Mouse (Mus musculus) E14TG2a.4 (cell line): ENCODE measurements at regions not wholly inside any gene's neighbourhood (a gene's known extent, or its start where the extent isn't known, plus 50 kb on each side); places are given as distances from the start of the nearest gene placed in this dataset.

Source experiments
- H3K27me3 ChIP-seq: 2 replicates; pipeline ENCODE4 v1.6.1; 2014; ENCODE audit warnings: low read length, control low read depth; ENCODE audit not compliant: insufficient read depth
- H3K36me3 ChIP-seq: 2 replicates; pipeline ENCODE4 v1.6.1; 2014; ENCODE audit warnings: low read length, control low read depth; ENCODE audit not compliant: insufficient read depth
- H3K4me1 ChIP-seq: replicated peaks from 2 replicates; pipeline ENCODE4 v1.6.1; 2014; ENCODE audit warnings: low read depth, low read length, control low read depth
- H3K4me3 ChIP-seq: replicated peaks from 2 replicates; pipeline ENCODE4 v1.5.1; 2014; ENCODE audit warnings: mild to moderate bottlenecking, low read length
- H3K9me3 ChIP-seq: 2 replicates; pipeline ENCODE4 v1.6.1; 2014; ENCODE audit warnings: low read length, control low read depth
- CTCF ChIP-seq: conservative IDR thresholded peaks from 2 replicates; pipeline ENCODE4 v1.5.1; 2014; ENCODE audit warnings: low read length
- NANOG ChIP-seq: IDR thresholded peaks from 2 replicates; pipeline ENCODE4 v1.6.1; 2014; ENCODE audit warnings: borderline replicate concordance, low read length, mixed read lengths
- POU5F1 ChIP-seq: IDR thresholded peaks from 2 replicates; pipeline ENCODE4 v1.6.1; 2014; ENCODE audit warnings: low read length, borderline replicate concordance

- H3K27me3 ChIP-seq = no peaks in the 10 kb centered on the region
- TF ChIP-seq NANOG (no peak), CTCF (no peak), POU5F1 (no peak)
- no peak overlapping the region for H3K4me3 ChIP-seq
- H3K4me1 ChIP-seq = peaks cover 34% of the 10 kb centered on the region
- no peaks in the 10 kb centered on the region for H3K9me3 ChIP-seq
- H3K36me3 ChIP-seq = no peaks in the 10 kb centered on the region
These were observed 198.7 kb upstream of the Sp8 start for GRCm38 (mm10) chr12:118647270-118648042.

GRCm38 (mm10) chr12:118640925-118641324 lies 205.2 kb upstream of the Sp8 start:
- TF ChIP-seq CTCF (no peak), NANOG (no peak), POU5F1 (no peak)

DNA sequence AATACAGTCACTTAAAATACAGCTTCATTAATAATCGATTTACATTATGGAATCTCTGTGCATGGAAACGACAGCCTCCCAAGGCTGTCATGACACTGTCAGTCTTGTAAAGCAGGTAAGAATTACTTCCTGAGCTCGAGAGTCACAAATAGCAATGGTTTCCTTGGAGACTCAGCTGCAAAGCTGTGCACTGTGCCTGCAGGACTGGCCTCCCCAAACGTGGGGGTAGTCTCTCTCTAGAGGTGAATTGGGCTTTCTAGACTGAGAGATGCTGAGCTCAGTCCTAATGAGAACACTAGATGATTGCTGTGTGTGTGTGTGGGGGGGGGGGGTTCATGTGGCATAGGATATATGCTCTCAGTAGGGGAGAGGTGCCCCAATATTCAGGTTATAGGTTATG lies 208.9 kb upstream of the Sp8 start:
- Histone ChIP-seq H3K9me3 (peaks cover 5% of the 10 kb centered on the region; the same call in 1 of the 2 replicates), H3K27me3 (no peaks in the 10 kb centered on the region), H3K36me3 (no peaks in the 10 kb centered on the region), H3K4me3 (no peak overlapping the region), H3K4me1 (no peaks in the 10 kb centered on the region)
- TF ChIP-seq NANOG = no peak
- no peak for TF ChIP-seq POU5F1
- no peak for TF ChIP-seq CTCF

More at GRCm38 (mm10) chr12:118640925-118641324, 205.2 kb upstream of the Sp8 start:
- Histone ChIP-seq H3K4me1 (peaks cover 3% of the 10 kb centered on the region), H3K36me3 (no peaks in the 10 kb centered on the region), H3K9me3 (no peaks in the 10 kb centered on the region), H3K27me3 (no peaks in the 10 kb centered on the region), H3K4me3 (no peak overlapping the region)

GRCm38 (mm10) chr12:118635456-118635855 lies 210.7 kb upstream of the Sp8 start:
- TF ChIP-seq NANOG (no peak), CTCF (no peak), POU5F1 (no peak)
- no peaks in the 10 kb centered on the region for H3K27me3 ChIP-seq
- no peaks in the 10 kb centered on the region for H3K36me3 ChIP-seq
- no peak overlapping the region for H3K4me3 ChIP-seq
- H3K9me3 ChIP-seq = peaks cover 5% of the 10 kb centered on the region; the same call in 1 of the 2 replicates
- no peaks in the 10 kb centered on the region for H3K4me1 ChIP-seq

GRCm38 (mm10) chr12:118630373-118630772 lies 215.8 kb upstream of the Sp8 start:
- H3K4me3 ChIP-seq = no peak overlapping the region
- no peaks in the 10 kb centered on the region for H3K27me3 ChIP-seq
- H3K9me3 ChIP-seq = peaks cover 5% of the 10 kb centered on the region; the same call in 1 of the 2 replicates
- TF ChIP-seq POU5F1 (no peak), CTCF (no peak), NANOG (no peak)
- H3K4me1 ChIP-seq = no peaks in the 10 kb centered on the region
- no peaks in the 10 kb centered on the region for H3K36me3 ChIP-seq

DNA sequence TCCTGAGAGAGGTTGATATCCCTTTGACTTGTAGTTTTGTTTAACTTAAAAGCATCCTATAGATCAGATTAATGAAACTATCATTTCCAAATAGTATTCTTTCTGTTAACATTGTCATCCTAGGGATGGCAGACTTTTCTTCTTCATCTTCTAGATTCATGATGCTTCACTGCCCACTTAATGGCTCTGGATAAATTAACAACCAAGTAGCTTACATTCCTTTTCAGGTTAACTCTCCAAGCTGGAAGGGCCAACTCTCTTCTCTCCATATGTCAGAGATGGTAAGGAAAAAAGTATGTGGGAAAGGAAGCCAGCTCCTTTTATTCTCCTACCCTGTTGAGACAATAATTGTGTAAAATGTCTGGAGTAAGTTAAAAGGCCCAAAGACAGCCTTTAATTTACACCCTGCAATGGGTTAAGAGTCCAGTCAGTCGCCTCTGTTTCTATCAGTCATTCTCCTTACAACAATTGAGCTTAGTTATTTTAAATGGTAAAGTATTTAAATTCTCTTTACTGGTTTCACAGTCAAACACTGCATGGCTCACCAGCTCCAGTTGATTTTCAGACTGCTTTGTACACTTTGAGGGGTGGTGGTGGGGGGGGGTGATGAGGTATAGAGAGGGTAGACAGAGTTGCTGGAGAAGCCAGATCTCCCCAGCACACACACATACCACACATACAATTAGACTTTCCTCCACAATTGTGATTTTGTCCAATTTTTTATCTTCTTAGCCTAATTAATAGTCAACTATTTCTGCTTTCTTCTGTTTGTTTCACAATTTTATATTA lies 224.2 kb upstream of the Sp8 start:
- H3K27me3 ChIP-seq = no peaks in the 10 kb centered on the region
- TF ChIP-seq POU5F1 (no peak), NANOG (no peak), CTCF (no peak)
- H3K9me3 ChIP-seq = no peaks in the 10 kb centered on the region
- no peaks in the 10 kb centered on the region for H3K4me1 ChIP-seq
- no peak overlapping the region for H3K4me3 ChIP-seq
- no peaks in the 10 kb centered on the region for H3K36me3 ChIP-seq

- no peaks in the 10 kb centered on the region for H3K36me3 ChIP-seq
- no peaks in the 10 kb centered on the region for H3K4me1 ChIP-seq
- no peaks in the 10 kb centered on the region for H3K27me3 ChIP-seq
- TF ChIP-seq NANOG (no peak), CTCF (no peak), POU5F1 (no peak)
- no peak overlapping the region for H3K4me3 ChIP-seq
- no peaks in the 10 kb centered on the region for H3K9me3 ChIP-seq
These were observed 225.1 kb upstream of the Sp8 start for GRCm38 (mm10) chr12:118620847-118621636.

DNA sequence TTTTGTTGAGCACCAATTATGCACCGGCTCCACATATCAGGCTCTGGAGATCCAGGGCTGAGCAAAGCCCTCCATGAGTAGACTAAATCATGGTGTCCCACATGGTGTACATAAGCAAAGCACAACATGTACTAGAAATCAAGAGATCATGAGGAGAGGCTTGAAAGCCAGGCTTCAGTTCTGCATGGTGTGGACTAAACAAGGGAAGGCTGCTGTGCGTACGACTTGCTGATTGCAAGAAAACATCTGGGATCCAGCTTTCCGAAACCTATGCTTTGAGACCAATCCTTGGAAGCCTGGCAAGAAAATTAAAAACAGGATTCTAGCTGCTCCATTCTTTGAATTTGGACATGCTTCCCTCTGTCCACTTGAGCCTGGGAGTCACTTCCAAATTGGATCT lies 249.1 kb upstream of the Sp8 start:
- Histone ChIP-seq H3K4me1 (0 out of 2 replicates have a peak, but pooled peaks cover 12% of the 10 kb centered on the region), H3K36me3 (no peaks in the 10 kb centered on the region), H3K9me3 (no peaks in the 10 kb centered on the region), H3K27me3 (no peaks in the 10 kb centered on the region; the same call in 1 of the 2 replicates), H3K4me3 (no peak overlapping the region)
- TF ChIP-seq POU5F1 (no peak), NANOG (no peak), CTCF (no peak)
